Mouse (Mus musculus): ENCODE data around the gene Narfl. TPM values are rescaled to one million over a fixed set of nuclear protein-coding genes. Genes with fewer than 3 reads are reported as not detected.

Gene Narfl
- polyA plus RNA-seq, 1 experiment from 2014 or later: 24.9 TPM

DNA sequence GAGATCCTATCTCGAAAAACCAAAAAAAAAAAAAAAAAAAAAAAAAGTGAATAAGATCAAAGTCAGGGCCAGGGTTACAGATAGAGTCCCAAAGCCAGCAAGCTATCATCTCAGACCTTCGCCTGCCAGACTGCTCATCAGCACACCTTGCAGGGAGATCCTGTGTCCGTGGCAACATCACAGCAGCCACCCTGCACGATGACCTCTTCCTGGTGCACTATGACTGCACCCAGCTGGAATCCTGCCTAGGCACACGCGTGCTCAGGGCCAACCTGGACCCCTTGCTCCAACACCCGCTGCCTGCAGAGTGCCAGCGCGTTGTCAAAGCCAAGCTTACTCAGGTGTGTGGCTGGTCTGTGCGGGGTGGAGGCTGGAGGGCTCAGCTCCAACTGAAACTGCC is 29.3 kb upstream of the Narfl start:
- Histone ChIP-seq H3K36me3 (no peaks in the 10 kb centered on the region), H3K4me1 (replicated peaks) (no peaks in the 10 kb centered on the region), H3K9ac (replicated peaks) (no peak overlapping the region), H3K27ac (no peak overlapping the region), H3K4me2 (no peak overlapping the region), H3K4me3 (replicated peaks) (no peak overlapping the region), H3K9me3 (no peaks in the 10 kb centered on the region), H3K27me3 (0 out of 2 replicates have a peak, but pooled peaks cover 9% of the 10 kb centered on the region)
- no peak for ATAC-seq (ENCODE audit: insufficient number of reproducible peaks, insufficient read depth, low FRiP score, low TSS enrichment, low read depth)
- 78% methylated on average over 10 of the region's 10 CpGs for WGBS

DNA sequence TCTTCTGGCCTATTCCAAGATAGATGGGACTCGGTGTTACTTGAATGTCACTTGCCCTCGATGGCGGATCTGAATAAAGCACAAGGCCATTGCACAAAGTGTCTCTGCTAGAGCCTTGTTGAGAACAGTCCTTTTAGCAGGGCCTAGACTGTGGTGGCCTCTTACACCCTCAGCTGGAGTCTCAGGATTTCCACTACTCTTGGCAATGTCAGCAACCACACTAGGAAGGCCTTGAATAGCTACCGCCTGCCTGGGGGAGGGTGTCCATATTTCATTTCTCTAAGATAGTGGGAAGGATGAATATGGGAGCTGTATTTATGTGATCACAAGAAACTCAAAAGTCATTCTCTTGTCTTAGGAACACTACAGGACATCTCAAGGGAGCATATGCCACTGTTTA is 25.3 kb upstream of the Narfl start:
- H3K4me2 ChIP-seq: no peak overlapping the region
- H3K27me3 ChIP-seq: no peaks in the 10 kb centered on the region
- H3K4me1 ChIP-seq (replicated peaks): peaks cover 6% of the 10 kb centered on the region; the same call in 1 of the 2 replicates
- no peak overlapping the region for H3K4me3 ChIP-seq (replicated peaks)
- H3K36me3 ChIP-seq: no peaks in the 10 kb centered on the region
- no peak overlapping the region for H3K9ac ChIP-seq (replicated peaks)
- H3K27ac ChIP-seq: no peak overlapping the region
- WGBS: 91% methylated on average over 4 of the region's 4 CpGs
- H3K9me3 ChIP-seq: no peaks in the 10 kb centered on the region
- no peak for ATAC-seq (ENCODE audit: insufficient number of reproducible peaks, insufficient read depth, low FRiP score, low TSS enrichment, low read depth)

DNA sequence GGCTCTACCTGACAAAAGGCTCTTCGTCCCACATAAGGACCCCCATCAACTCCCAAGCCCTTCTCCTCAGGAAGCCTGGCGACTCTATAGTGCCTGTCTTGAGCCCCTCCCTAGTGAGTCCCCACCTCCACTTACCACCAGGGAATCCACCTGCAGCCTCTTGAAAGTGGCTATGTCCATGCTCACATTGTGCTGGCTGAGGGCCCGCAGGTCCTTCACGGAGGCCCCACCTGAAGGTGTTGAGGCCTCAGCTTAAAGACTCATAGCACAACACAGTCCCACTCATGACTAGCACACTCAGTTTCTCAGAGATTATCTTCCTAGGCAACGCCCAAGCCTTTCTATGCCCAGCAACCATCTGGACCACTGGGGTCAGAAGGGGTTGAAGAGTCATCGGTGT is 24.3 kb upstream of the Narfl start:
- H3K36me3 ChIP-seq: no peaks in the 10 kb centered on the region
- 78% methylated on average over 6 of the region's 6 CpGs for WGBS

DNA sequence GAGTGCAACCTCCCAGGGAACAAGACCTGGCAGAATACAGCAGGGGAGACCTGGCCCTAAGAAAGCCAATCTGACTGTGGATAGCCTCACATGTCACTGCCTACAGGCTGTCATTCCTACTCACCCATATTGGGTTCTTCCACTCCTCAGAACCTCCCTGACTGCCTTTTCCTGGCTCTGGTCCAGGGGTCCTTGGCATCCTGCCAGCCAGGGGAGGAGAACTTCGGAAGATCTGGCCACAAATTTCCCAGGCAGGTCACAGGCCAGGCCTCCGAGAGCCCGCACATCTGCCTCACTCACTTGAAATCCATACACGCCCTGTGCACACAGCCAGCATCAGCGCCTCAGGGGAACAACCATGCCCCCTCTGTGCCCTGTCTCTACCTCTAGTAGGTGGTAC is 22.1 kb upstream of the Narfl start:
- ATAC-seq (ENCODE audit: insufficient number of reproducible peaks, insufficient read depth, low FRiP score, low TSS enrichment, low read depth): no peak
- 59% methylated on average over 5 of the region's 5 CpGs for WGBS
- peak overlapping the region; percentile 35; the same call in 1 of the 2 replicates for H3K9ac ChIP-seq (replicated peaks)

More for the DNA sequence above, 24.3 kb upstream of the Narfl start:
- Histone ChIP-seq H3K4me1 (replicated peaks) (peaks cover 6% of the 10 kb centered on the region; the same call in 1 of the 2 replicates), H3K9ac (replicated peaks) (no peak overlapping the region), H3K4me2 (no peak overlapping the region), H3K27ac (no peak overlapping the region), H3K4me3 (replicated peaks) (no peak overlapping the region), H3K27me3 (no peaks in the 10 kb centered on the region), H3K9me3 (no peaks in the 10 kb centered on the region)
- no peak for ATAC-seq (ENCODE audit: insufficient number of reproducible peaks, insufficient read depth, low FRiP score, low TSS enrichment, low read depth)

DNA sequence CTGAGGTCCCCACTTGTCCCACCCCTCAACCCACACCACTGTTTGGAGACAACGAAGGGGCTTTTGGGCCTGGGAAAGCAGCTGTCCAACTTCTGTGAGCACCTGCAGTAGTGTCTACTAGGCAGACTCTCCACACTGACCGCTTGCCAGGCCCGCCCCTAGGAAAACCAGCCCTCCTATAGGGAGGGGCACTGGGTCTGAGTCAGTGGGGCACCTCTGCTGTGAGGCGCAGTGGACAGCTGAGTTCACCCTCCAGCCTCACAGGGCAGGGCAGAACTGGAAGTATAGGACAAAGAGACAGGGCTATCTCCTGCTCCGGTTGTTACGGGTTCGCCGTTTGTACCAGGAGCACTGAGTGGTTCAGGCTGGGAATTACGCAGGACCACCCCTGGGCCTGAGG is 19.3 kb upstream of the Narfl start, which contains the start of gene Msln:
TSS of gene Msln (minus strand) at position 138 of the 400 bp plus-strand sequence.
- WGBS: 84% methylated on average over 9 of the region's 9 CpGs
- ATAC-seq (ENCODE audit: insufficient number of reproducible peaks, insufficient read depth, low FRiP score, low TSS enrichment, low read depth): 0 out of 2 replicates have a peak, but pooled peaks have one; percentile 9
- Histone ChIP-seq H3K4me1 (replicated peaks) (peaks cover 16% of the 10 kb centered on the region), H3K27ac (no peak within 1 kb of the TSS), H3K9me3 (no peaks in the 10 kb centered on the region), H3K4me2 (no peak within 1 kb of the TSS), H3K4me3 (replicated peaks) (no peak within 1 kb of the TSS), H3K27me3 (no peaks in the 10 kb centered on the region; the same call in 1 of the 2 replicates), H3K36me3 (no peaks in the 10 kb centered on the region), H3K9ac (replicated peaks) (no peak within 1 kb of the TSS)

More for the DNA sequence above, 22.1 kb upstream of the Narfl start:
- Histone ChIP-seq H3K27ac (no peak overlapping the region), H3K27me3 (no peaks in the 10 kb centered on the region), H3K4me3 (replicated peaks) (no peak overlapping the region), H3K4me1 (replicated peaks) (peaks cover 16% of the 10 kb centered on the region), H3K9me3 (no peaks in the 10 kb centered on the region), H3K4me2 (no peak overlapping the region), H3K36me3 (no peaks in the 10 kb centered on the region)

DNA sequence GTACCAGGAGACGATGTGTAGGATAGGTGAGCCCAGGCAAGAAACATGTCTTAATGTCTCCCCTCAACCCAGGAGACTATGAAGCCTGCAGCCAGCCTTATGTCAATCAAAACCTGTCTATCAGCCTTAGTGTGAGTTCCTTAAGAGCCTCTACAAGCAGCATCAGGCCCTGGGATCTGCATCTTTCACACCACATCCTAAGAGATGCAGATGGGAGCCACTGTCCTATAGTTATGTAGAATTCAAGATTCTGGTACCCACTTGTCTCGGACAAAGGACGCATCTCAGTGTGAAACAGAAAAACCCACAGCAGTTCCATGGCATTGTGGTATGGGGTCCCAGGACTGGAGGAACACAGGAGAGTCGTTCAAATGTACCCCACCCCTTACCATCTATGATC is 18.5 kb upstream of the Narfl start:
- Histone ChIP-seq H3K4me2 (no peak overlapping the region), H3K4me1 (replicated peaks) (peaks cover 16% of the 10 kb centered on the region), H3K9ac (replicated peaks) (no peak overlapping the region), H3K36me3 (no peaks in the 10 kb centered on the region), H3K9me3 (no peaks in the 10 kb centered on the region), H3K4me3 (replicated peaks) (no peak overlapping the region), H3K27ac (no peak overlapping the region), H3K27me3 (no peaks in the 10 kb centered on the region; the same call in 1 of the 2 replicates)
- ATAC-seq (ENCODE audit: insufficient number of reproducible peaks, insufficient read depth, low FRiP score, low TSS enrichment, low read depth): no peak
- WGBS: 86% methylated on average over 4 of the region's 4 CpGs

DNA sequence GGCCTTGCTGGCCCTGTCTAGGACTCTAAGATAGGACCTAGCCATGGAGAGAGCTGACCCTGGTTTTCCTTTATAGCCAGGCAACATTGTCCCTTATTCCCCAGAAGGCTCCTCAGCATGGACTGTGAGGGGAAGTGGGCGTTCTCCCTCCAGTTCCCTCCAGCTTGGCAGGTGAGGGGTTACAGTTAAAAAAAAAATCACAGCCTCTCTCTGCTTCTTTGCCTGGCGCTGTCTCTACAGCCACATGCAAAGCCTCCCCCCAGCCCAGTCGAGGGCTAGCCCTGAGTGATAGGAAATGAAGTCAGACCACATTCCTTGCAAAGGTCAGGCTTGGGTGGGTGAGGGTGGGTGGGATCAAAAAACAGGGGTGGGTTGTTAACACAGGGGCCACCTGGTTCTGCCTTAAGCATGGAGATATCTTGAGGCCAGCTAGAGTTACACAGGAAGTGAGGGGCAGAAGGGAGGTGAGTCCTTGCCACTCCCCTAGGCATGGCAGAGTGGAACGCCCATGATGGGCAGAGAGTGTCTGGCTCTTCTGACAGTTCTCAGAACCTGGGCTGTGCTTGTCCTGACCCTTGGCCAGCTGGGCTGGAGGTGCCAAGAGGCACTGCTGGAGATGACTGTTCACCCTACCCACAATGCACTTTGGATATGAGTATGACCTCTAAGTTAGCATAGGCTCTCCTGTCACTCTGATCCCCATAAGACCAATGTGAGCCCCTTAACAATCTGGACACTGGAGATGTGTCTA is 17.8 kb upstream of the Narfl start:
- no peak for ATAC-seq (ENCODE audit: insufficient number of reproducible peaks, insufficient read depth, low FRiP score, low TSS enrichment, low read depth)
- Histone ChIP-seq H3K9me3 (no peaks in the 10 kb centered on the region), H3K27me3 (no peaks in the 10 kb centered on the region; the same call in 1 of the 2 replicates), H3K4me2 (no peak overlapping the region), H3K9ac (replicated peaks) (no peak overlapping the region), H3K27ac (no peak overlapping the region), H3K4me3 (replicated peaks) (no peak overlapping the region), H3K4me1 (replicated peaks) (peaks cover 16% of the 10 kb centered on the region), H3K36me3 (no peaks in the 10 kb centered on the region)
- WGBS: 42% methylated on average over 4 of the region's 4 CpGs

DNA sequence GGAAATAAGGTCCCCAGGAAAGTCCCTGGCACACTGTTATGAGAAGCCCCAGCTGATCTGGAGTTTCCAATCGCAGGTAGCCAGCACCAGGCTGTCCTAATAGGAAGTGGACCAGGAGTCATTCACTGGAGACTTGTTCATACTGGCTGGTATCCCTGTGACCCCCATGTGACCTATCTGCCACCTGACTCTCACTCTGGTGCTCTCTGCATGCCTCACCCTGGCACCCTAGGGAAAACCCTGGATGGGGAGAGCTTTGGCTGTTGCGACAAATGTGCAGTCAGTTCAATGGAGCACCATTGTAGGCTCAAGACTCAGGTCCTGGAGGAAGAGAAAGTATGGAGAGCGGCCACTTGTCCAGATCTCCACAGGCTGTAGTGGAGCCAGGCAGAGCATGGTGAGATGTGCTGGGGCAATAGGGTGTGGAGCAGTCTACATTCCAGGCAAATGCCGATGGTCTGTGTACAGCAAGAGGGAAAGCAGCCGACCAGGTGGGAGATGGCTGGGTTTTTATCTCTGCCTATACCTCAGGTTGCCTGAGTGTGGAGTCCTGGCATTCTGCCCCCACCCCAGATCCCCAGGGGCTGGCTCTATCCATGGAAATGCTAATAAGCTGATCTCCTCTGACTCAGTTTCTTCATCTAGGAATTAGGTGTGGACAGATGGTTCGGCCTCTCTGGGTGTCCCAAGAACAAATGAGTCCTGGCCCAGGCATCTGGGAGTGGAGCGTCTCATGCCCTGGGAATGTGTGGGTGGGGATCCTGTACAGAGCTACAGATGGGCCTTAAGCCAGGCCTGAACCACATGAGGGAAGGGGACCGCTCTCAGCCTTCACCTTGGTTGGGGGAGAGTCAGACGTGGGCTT is 17.0 kb upstream of the Narfl start:
- no peak overlapping the region for H3K27ac ChIP-seq
- no peaks in the 10 kb centered on the region; the same call in 1 of the 2 replicates for H3K27me3 ChIP-seq
- H3K9me3 ChIP-seq: no peaks in the 10 kb centered on the region
- no peak overlapping the region for H3K4me2 ChIP-seq
- no peak overlapping the region for H3K4me3 ChIP-seq (replicated peaks)
- H3K4me1 ChIP-seq (replicated peaks): peaks cover 11% of the 10 kb centered on the region
- WGBS: 82% methylated on average over 9 of the region's 9 CpGs
- no peak overlapping the region for H3K9ac ChIP-seq (replicated peaks)
- H3K36me3 ChIP-seq: no peaks in the 10 kb centered on the region
- ATAC-seq (ENCODE audit: insufficient number of reproducible peaks, insufficient read depth, low FRiP score, low TSS enrichment, low read depth): no peak

DNA sequence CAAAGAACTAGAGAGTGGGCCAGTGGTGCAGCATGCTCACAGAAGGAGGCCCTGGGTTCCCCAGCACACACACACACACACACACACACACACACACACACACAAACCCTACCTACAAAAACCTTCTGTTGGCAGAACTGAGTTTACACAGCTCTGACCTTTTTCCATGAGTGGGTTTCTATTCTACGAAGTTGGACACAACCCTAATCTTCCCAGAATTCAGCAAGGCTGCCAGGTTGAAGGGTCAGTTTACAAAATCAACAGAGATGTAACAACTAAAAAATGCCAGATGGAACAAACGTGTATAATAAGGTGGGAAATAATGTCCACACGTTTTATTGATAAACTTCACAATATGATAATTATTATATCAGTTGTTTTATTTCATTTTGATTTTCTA is 15.9 kb upstream of the Narfl start:
- Histone ChIP-seq H3K4me1 (replicated peaks) (peaks cover 10% of the 10 kb centered on the region), H3K9ac (replicated peaks) (no peak overlapping the region), H3K4me2 (no peak overlapping the region), H3K4me3 (replicated peaks) (no peak overlapping the region), H3K36me3 (no peaks in the 10 kb centered on the region), H3K27me3 (no peaks in the 10 kb centered on the region; the same call in 1 of the 2 replicates), H3K27ac (no peak overlapping the region), H3K9me3 (no peaks in the 10 kb centered on the region)
- ATAC-seq (ENCODE audit: insufficient number of reproducible peaks, insufficient read depth, low FRiP score, low TSS enrichment, low read depth): no peak
- 76% methylated on average over 3 of the region's 3 CpGs for WGBS

DNA sequence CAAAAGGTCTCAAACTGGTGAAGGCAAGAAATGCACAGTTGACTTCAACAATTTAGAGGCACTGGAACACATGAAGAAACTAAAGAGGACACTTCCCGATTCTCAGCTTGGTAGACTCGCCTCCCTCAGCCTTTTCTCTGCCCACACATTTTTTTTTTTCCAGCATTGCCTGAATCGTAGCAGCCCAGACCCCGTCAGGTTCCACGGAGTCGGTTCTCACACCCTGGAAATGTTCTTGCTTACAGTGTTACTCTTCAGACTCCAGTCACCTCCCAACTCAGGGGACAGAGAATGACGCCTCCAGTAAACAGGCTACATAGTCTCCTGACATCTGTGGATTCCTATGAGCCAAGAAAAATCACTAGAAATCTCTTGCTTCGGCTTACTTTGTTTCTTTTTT is 13.4 kb upstream of the Narfl start:
- no peak overlapping the region for H3K4me3 ChIP-seq (replicated peaks)
- no peak overlapping the region for H3K27ac ChIP-seq
- no peak overlapping the region for H3K9ac ChIP-seq (replicated peaks)
- WGBS: 74% methylated on average over 8 of the region's 8 CpGs
- no peak overlapping the region for H3K4me2 ChIP-seq
- H3K4me1 ChIP-seq (replicated peaks): peaks cover 10% of the 10 kb centered on the region
- H3K9me3 ChIP-seq: no peaks in the 10 kb centered on the region
- ATAC-seq (ENCODE audit: insufficient number of reproducible peaks, insufficient read depth, low FRiP score, low TSS enrichment, low read depth): no peak
- H3K36me3 ChIP-seq: no peaks in the 10 kb centered on the region
- H3K27me3 ChIP-seq: no peaks in the 10 kb centered on the region; the same call in 1 of the 2 replicates

DNA sequence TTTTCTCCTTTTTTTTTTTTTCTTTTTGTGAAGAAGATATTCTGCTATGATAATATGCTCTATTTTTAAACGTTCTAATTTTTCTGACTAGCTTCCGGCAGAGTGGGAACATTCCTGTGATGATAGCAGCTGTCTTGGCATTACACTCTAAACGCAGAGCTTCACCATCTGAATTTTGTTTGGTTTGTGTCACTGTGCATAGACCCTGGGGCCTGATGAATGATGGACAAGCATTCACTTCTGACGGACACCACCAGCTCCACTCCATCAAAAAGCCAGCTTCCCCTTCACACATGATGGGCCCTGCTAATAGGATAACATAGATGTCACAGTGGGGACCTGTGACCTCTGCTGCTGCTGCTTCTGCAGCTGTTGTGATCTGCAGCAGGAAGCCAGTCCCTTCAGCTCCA is 12.0 kb upstream of the Narfl start:
- 70% methylated on average over 4 of the region's 4 CpGs for WGBS
- no peak overlapping the region for H3K4me2 ChIP-seq
- H3K27me3 ChIP-seq: no peaks in the 10 kb centered on the region; the same call in 1 of the 2 replicates
- no peaks in the 10 kb centered on the region for H3K36me3 ChIP-seq
- ATAC-seq (ENCODE audit: insufficient number of reproducible peaks, insufficient read depth, low FRiP score, low TSS enrichment, low read depth): no peak
- no peak overlapping the region for H3K27ac ChIP-seq
- H3K9ac ChIP-seq (replicated peaks): no peak overlapping the region
- H3K4me3 ChIP-seq (replicated peaks): no peak overlapping the region
- peaks cover 5% of the 10 kb centered on the region; the same call in 1 of the 2 replicates for H3K4me1 ChIP-seq (replicated peaks)
- H3K9me3 ChIP-seq: no peaks in the 10 kb centered on the region

Measured in limb, embryonic 12.5 days (tissue).